Mouse (Mus musculus) neural tube, embryonic 14.5 days (tissue): ENCODE results near the gene Kdm5c. TPM values are rescaled to one million over a fixed set of nuclear protein-coding genes. Genes with fewer than 3 reads are reported as not detected.
A peak's percentile ranks its signal among the peaks of the same experiment; 100 is the strongest.

Experiments
- ATAC-seq: fragments of 200-750 bp; cut with Nextera tagmentation; 2 replicates; pipeline ENCODE4 v1.8.0; 2017; ENCODE audit warnings: low read depth, mild to moderate bottlenecking, moderate TSS enrichment, moderate library complexity
- H3K27ac ChIP-seq: fragments of 300-500 bp; sonication (generic); 2 replicates; pipeline ENCODE4 v1.5.1; 2014; ENCODE audit warnings: low read depth, mild to moderate bottlenecking, control low read depth, low read length, moderate library complexity, mixed read lengths
- H3K27me3 ChIP-seq: fragments of 300-500 bp; sonication (generic); 2 replicates; pipeline ENCODE4 v1.6.1; 2014; ENCODE audit warnings: low read length; ENCODE audit not compliant: control insufficient read depth, insufficient read depth
- H3K36me3 ChIP-seq: fragments of 300-500 bp; sonication (generic); 2 replicates; pipeline ENCODE4 v1.6.1; 2014; ENCODE audit warnings: low read length, mixed read lengths; ENCODE audit not compliant: control insufficient read depth, insufficient read depth
- H3K4me1 ChIP-seq: fragments of 300-500 bp; sonication (generic); 2 replicates; pipeline ENCODE4 v1.6.1; 2014; ENCODE audit warnings: low read length; ENCODE audit not compliant: control insufficient read depth, insufficient read depth
- H3K4me2 ChIP-seq: fragments of 300-500 bp; sonication (generic); 2 replicates; pipeline ENCODE4 v1.6.1; 2014; ENCODE audit warnings: mild to moderate bottlenecking, low read depth, low read length, control low read depth
- H3K4me3 ChIP-seq: fragments of 300-500 bp; sonication (generic); 2 replicates; pipeline ENCODE4 v1.5.1; 2014; ENCODE audit warnings: low read depth, low read length, control low read depth, mixed read lengths
- H3K9ac ChIP-seq: fragments of 300-500 bp; sonication (generic); replicated peaks from 2 replicates; pipeline ENCODE4 v1.6.1; 2014; ENCODE audit warnings: low read depth, mild to moderate bottlenecking, control low read depth, low read length, mixed read lengths
- H3K9me3 ChIP-seq: fragments of 300-500 bp; sonication (generic); 2 replicates; pipeline ENCODE4 v1.6.1; 2016; ENCODE audit warnings: low read length; ENCODE audit not compliant: control insufficient read depth
- WGBS: fragments of 180-500 bp; shearing (Covaris S2); extraction: QIAGEN DNeasy Blood & Tissue Kit; methylation state at CpG from one replicate; pipeline ENCODE4 v1.1.7; 2014; 5-methylcytosine and 5-hydroxymethylcytosine counted together
- polyA plus RNA-seq: library from polyadenylated mRNA; unstranded; fragments of >200 nt; fragmentation: Nextera tagmentation; extraction: Ambion mirVana; gene quantifications from 2 replicates; pipeline ENCODE4 v1.2.1, GENCODE M21; 2014

Kdm5c gene
- 26.5 and 35.5 TPM in 2 replicates for polyA plus RNA-seq

DNA sequence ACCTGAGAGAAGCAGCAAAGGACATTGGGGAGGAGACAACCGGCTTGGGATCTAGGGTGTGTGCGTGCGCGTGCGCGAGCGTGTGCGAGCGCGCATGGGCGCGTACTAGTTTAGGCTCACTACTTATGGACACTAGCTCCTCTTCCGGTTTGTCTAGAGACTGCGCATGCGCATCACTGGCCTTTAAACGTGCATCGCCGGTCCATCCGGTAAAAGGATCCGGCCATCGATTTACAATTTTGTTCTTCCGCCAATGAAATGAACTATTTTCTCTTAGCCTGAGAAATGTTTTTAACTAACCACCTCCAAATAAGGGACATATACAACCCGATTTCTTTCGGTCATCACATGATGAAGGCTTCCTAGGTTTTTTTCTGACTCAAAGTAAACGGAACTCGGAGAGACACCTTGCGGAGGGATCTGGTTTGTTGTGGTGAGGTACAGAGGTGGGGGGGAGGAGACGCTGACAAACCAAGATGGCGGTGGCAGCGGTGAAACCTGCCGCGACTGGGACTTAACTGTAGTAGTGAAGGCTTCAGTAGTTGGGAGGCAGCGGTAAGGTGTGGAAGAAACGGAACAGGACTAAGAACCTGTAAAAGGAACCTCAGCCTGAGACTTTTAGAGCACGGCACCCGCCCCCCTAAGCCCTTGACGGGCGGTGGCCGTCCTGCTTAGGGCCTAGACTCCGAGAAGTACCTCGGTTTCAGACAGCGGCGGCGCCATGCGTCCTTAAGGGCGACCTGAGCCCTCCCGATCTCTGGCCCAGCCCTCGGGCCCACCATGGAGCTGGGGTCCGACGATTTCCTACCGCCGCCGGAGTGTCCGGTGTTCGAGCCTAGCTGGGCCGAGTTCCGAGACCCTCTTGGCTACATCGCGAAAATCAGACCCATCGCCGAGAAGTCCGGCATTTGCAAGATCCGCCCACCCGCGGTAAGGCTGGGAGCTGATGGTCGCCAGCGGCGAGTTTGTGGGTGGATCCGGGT lies at the start of gene Kdm5c:
Kdm5c (plus strand) TSS at position 240 of the 983 bp plus-strand sequence.
- ATAC-seq: peak; percentile 99
- peak within 1 kb of the TSS; percentile 64 for H3K27ac ChIP-seq
- peak within 1 kb of the TSS; percentile 84 for H3K4me3 ChIP-seq
- peak within 1 kb of the TSS; percentile 82 for H3K4me2 ChIP-seq
- peaks cover 15% of the 10 kb centered on the region for H3K4me1 ChIP-seq
- no peaks in the 10 kb centered on the region for H3K27me3 ChIP-seq
- H3K36me3 ChIP-seq: peaks cover 4% of the 10 kb centered on the region; the same call in 1 of the 2 replicates
- H3K9me3 ChIP-seq: no peaks in the 10 kb centered on the region
- under 1% methylated on average over 69 of the region's 69 CpGs for WGBS
- peak within 1 kb of the TSS; percentile 76 for H3K9ac ChIP-seq

DNA sequence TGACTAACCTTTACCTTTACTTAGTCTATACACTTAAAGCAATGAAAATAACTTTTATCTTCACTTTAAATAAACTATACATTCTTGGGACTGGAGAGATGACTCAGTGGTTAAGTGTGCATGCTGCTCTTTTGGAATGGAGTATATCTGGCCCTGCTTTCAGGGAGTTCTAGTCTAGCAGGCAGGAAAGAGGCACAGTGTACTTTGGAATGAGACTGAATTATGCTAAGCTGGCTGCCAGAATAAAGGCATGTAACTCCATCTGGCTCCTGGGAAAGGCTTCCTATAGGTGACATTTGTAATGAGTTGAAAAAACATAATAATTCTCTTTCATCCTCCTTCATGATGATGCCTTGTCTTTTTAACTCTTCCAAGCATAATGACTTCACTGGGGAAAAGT lies 45.7 kb upstream of the Kdm5c start:
- H3K27me3 ChIP-seq: peaks cover 14% of the 10 kb centered on the region
- ATAC-seq: no peak

DNA sequence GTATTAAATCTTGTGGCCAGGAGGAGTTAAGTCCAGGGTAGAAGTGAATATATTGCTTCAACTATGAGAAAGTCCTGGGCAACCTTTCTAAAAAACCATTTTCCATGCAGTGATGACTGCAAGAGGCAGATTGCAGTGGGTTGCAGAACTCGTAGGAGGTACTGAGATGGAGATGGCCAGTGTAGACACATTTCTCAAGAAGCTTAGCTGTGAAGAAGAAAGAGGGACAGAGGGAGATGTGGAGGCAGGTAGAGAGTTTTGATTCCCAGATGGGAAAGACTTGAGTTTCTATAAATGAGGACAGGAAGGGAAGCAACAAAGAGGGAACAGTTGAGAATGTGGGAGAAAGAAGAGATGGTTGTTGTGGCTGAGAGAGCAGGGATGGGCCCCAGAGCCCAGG lies 41.6 kb upstream of the Kdm5c start:
- 96% methylated on average over 1 of the region's 1 CpGs for WGBS
- peaks cover 14% of the 10 kb centered on the region for H3K27me3 ChIP-seq
- no peaks in the 10 kb centered on the region for H3K9me3 ChIP-seq
- no peak overlapping the region for H3K4me2 ChIP-seq
- H3K36me3 ChIP-seq: no peaks in the 10 kb centered on the region
- ATAC-seq: no peak
- H3K27ac ChIP-seq: no peak overlapping the region
- no peaks in the 10 kb centered on the region for H3K4me1 ChIP-seq
- no peak overlapping the region for H3K4me3 ChIP-seq
- no peak overlapping the region for H3K9ac ChIP-seq

More for the DNA sequence above, 45.7 kb upstream of the Kdm5c start:
- no peak overlapping the region for H3K4me2 ChIP-seq
- H3K9ac ChIP-seq: no peak overlapping the region
- H3K36me3 ChIP-seq: no peaks in the 10 kb centered on the region
- H3K4me1 ChIP-seq: no peaks in the 10 kb centered on the region
- H3K27ac ChIP-seq: no peak overlapping the region
- H3K4me3 ChIP-seq: no peak overlapping the region
- no peaks in the 10 kb centered on the region for H3K9me3 ChIP-seq

DNA sequence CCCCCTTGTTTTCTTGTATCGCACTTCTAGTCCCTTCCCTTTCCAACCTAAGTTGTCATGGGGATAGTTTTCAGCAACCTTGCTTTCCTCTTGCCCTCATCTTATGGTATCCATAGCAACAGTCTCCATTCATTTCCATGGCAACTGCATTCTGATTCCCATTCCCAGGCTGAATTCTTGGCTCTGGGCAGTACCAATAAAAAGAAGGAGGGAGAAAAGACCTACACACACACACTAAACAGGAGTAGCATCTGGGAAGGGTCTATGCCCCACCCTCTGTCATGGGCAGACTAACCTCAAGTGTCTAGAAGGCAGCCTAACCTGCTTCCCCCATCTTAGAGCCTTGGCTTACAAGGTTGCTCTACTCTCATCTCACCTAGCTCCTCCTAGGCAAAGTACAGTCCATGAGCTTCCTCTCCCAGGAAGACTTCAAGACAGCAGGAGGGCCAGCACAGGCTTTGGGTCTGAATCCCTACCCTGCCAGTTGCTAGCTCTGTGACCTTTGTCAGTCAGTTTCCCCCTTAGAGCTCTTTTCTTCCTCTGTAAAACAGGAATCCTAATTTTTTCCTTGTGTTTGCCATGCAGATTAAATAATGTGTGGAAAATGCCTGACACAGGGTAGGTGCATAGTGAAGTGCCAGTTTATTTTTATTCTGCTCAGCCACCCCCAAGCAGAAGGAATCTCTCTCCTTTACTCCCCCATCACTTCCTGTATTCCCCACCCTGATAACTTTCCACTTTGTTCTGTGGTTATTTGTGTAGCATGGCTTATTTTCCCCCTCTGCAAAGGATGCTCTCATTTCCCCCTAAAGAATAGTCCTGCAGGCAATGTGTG lies 34.8 kb upstream of the Kdm5c start:
- WGBS: 48% methylated on average over 1 of the region's 1 CpGs
- Histone ChIP-seq H3K9ac (no peak overlapping the region), H3K36me3 (no peaks in the 10 kb centered on the region), H3K9me3 (no peaks in the 10 kb centered on the region), H3K27me3 (peaks cover 9% of the 10 kb centered on the region; the same call in 1 of the 2 replicates), H3K4me3 (no peak overlapping the region), H3K27ac (peak overlapping the region; percentile 80), H3K4me2 (no peak overlapping the region), H3K4me1 (peaks cover 15% of the 10 kb centered on the region; the same call in 1 of the 2 replicates)
- ATAC-seq: peak; percentile 90

DNA sequence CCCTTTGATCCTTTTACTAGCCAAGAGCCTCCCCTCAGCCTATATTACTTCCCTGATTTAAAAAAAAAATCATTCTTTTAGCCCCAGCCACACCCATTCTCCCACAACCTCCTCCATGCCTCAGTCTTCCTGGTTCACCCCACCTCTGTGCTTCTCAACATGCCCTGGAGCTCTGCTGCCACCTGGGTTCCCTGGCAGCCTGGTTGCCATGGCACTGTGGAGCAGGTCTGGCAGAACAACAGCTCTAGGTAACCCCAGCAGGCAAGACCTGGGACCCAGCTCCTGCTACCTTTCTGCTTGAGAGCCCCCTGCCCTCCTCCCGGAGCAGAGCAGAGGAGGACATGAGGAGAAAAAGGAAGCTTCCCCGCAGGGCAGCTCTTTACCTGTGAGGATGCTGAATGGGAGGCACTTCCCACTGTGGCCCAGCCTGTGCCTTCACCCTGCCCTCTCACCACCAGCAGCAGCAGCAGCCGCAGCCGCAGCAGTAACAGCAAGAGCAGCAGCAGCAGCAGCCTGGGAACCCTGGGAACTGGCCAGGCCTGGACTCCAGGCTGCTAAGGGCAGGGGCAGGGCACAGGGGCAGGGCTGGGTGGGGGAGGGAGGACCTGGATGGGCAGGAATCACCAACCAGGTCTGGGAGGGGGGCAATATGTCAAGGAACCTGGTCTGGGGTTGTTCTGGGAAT lies 30.9 kb upstream of the Kdm5c start:
- Histone ChIP-seq H3K4me1 (peaks cover 15% of the 10 kb centered on the region; the same call in 1 of the 2 replicates), H3K27me3 (peaks cover 11% of the 10 kb centered on the region), H3K4me3 (no peak overlapping the region), H3K9ac (no peak overlapping the region), H3K27ac (no peak overlapping the region), H3K36me3 (no peaks in the 10 kb centered on the region), H3K4me2 (no peak overlapping the region), H3K9me3 (no peaks in the 10 kb centered on the region)
- ATAC-seq: no peak
- 14% methylated on average over 4 of the region's 4 CpGs for WGBS

GRCm38 (mm10) chrX:152202422-152203103 lies 30.3 kb upstream of the Kdm5c start:
- H3K4me1 ChIP-seq: peaks cover 11% of the 10 kb centered on the region; the same call in 1 of the 2 replicates
- no peak overlapping the region for H3K9ac ChIP-seq
- ATAC-seq: no peak
- no peak overlapping the region for H3K27ac ChIP-seq
- H3K9me3 ChIP-seq: no peaks in the 10 kb centered on the region
- H3K4me2 ChIP-seq: no peak overlapping the region
- WGBS: 25% methylated on average over 8 of the region's 8 CpGs
- no peaks in the 10 kb centered on the region for H3K36me3 ChIP-seq
- H3K4me3 ChIP-seq: no peak overlapping the region
- H3K27me3 ChIP-seq: peaks cover 15% of the 10 kb centered on the region

DNA sequence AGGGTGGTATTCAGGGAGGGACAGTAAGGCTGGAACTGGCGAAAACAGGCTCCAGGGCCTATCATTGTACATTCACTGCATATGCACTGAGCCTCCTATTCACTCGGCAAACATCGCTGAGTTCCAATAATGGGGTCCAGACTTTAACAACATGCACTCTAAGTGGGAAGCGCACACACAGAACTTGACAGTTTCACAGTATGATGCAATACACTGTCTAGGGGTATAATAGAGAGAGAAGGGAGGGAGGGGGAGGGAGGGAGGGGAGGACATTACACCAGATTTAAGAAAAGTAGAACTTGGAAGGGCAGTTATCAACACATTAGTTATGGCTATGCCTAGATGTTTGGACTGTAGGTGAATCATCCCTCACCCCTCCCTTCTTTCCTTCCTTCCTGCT lies 29.6 kb upstream of the Kdm5c start:
- H3K27me3 ChIP-seq: peaks cover 16% of the 10 kb centered on the region
- no peak for ATAC-seq

GRCm38 (mm10) chrX:152205486-152205885 lies 27.3 kb upstream of the Kdm5c start:
- no peak overlapping the region for H3K4me2 ChIP-seq
- no peak overlapping the region for H3K4me3 ChIP-seq
- H3K27me3 ChIP-seq: peaks cover 23% of the 10 kb centered on the region
- H3K4me1 ChIP-seq: no peaks in the 10 kb centered on the region
- no peak overlapping the region for H3K27ac ChIP-seq
- 100% methylated on average over 1 of the region's 1 CpGs for WGBS
- no peaks in the 10 kb centered on the region for H3K9me3 ChIP-seq
- H3K9ac ChIP-seq: no peak overlapping the region
- H3K36me3 ChIP-seq: no peaks in the 10 kb centered on the region
- no peak for ATAC-seq

More for the DNA sequence above, 29.6 kb upstream of the Kdm5c start:
- H3K4me1 ChIP-seq: peaks cover 4% of the 10 kb centered on the region; the same call in 1 of the 2 replicates
- 72% methylated on average over 4 of the region's 4 CpGs for WGBS
- H3K27ac ChIP-seq: no peak overlapping the region
- no peaks in the 10 kb centered on the region for H3K36me3 ChIP-seq
- no peak overlapping the region for H3K4me3 ChIP-seq
- no peak overlapping the region for H3K4me2 ChIP-seq
- no peaks in the 10 kb centered on the region for H3K9me3 ChIP-seq
- H3K9ac ChIP-seq: no peak overlapping the region
